Mouse (Mus musculus): ENCODE measurements around the gene Smarca4.

Gene Smarca4

GRCm38 (mm10) chr9:21721036-21721435 lies 105.1 kb downstream of the Smarca4 start:
- no peak for DNase-seq (ENCODE audit: low read depth, low spot score)

GRCm38 (mm10) chr9:21723377-21724146 lies 107.6 kb downstream of the Smarca4 start, which contains the start of gene Ldlr:
Gene Ldlr, plus strand, starts transcription at chr9:21723483.
- DNase-seq (ENCODE audit: low read depth, low spot score), result peak; percentile 82

- peak; percentile 91 for DNase-seq (ENCODE audit: low read depth, low spot score)
Observed at GRCm38 (mm10) chr9:21724147-21724536, 108.2 kb downstream of the Smarca4 start.

GRCm38 (mm10) chr9:21725224-21726121 lies 109.5 kb downstream of the Smarca4 start:
- no peak for DNase-seq (ENCODE audit: low read depth, low spot score)

GRCm38 (mm10) chr9:21726218-21726975 lies 110.4 kb downstream of the Smarca4 start:
- no peak for DNase-seq (ENCODE audit: low read depth, low spot score)

- no peak for DNase-seq (ENCODE audit: low read depth, low spot score)
Observed at GRCm38 (mm10) chr9:21728261-21728832, 112.4 kb downstream of the Smarca4 start.

- DNase-seq (ENCODE audit: low read depth, low spot score), result no peak
Observed at GRCm38 (mm10) chr9:21729264-21729663, 113.3 kb downstream of the Smarca4 start.

- DNase-seq (ENCODE audit: low read depth, low spot score), result no peak
Observed at GRCm38 (mm10) chr9:21732288-21732687, 116.3 kb downstream of the Smarca4 start.

GRCm38 (mm10) chr9:21733446-21733845 lies 117.5 kb downstream of the Smarca4 start:
- no peak for DNase-seq (ENCODE audit: low read depth, low spot score)

GRCm38 (mm10) chr9:21733989-21734388 lies 118.0 kb downstream of the Smarca4 start:
- DNase-seq (ENCODE audit: low read depth, low spot score), result no peak

GRCm38 (mm10) chr9:21735126-21735525 lies 119.2 kb downstream of the Smarca4 start:
- DNase-seq (ENCODE audit: low read depth, low spot score), result no peak

GRCm38 (mm10) chr9:21736580-21736979 lies 120.6 kb downstream of the Smarca4 start:
- no peak for DNase-seq (ENCODE audit: low read depth, low spot score)

GRCm38 (mm10) chr9:21737188-21737587 lies 121.2 kb downstream of the Smarca4 start:
- DNase-seq (ENCODE audit: low read depth, low spot score), result no peak

- DNase-seq (ENCODE audit: low read depth, low spot score), result no peak
Observed at GRCm38 (mm10) chr9:21738776-21739175, 122.8 kb downstream of the Smarca4 start.

GRCm38 (mm10) chr9:21740427-21740826 lies 124.5 kb downstream of the Smarca4 start:
- no peak for DNase-seq (ENCODE audit: low read depth, low spot score)

- no peak for DNase-seq (ENCODE audit: low read depth, low spot score)
Observed at GRCm38 (mm10) chr9:21741514-21741913, 125.5 kb downstream of the Smarca4 start.

GRCm38 (mm10) chr9:21747238-21747774 lies 131.3 kb downstream of the Smarca4 start:
- DNase-seq (ENCODE audit: low read depth, low spot score), result no peak

GRCm38 (mm10) chr9:21748033-21748432 lies 132.1 kb downstream of the Smarca4 start:
- DNase-seq (ENCODE audit: low read depth, low spot score), result no peak

GRCm38 (mm10) chr9:21748491-21748890 lies 132.5 kb downstream of the Smarca4 start:
- no peak for DNase-seq (ENCODE audit: low read depth, low spot score)

GRCm38 (mm10) chr9:21749382-21750118 lies 133.6 kb downstream of the Smarca4 start:
- DNase-seq (ENCODE audit: low read depth, low spot score), result no peak
